Mouse (Mus musculus) midbrain, postnatal 0 days (tissue): ENCODE data around the gene Hist2h4. TPM values are rescaled to one million over a fixed set of nuclear protein-coding genes. Genes with fewer than 3 reads are reported as not detected.

ENCODE experiments used
- ATAC-seq: fragments of 200-750 bp; cut with Nextera tagmentation; 2 replicates; pipeline ENCODE4 v1.8.0; 2017; ENCODE audit warnings: moderate number of reproducible peaks, mild to moderate bottlenecking, moderate TSS enrichment, moderate library complexity; ENCODE audit not compliant: low FRiP score
- DNase-seq: peaks from one replicate; pipeline ENCODE4 v3.0.0-alpha.2; 2015; ENCODE audit warnings: low spot score
- H3K27ac ChIP-seq: fragments of 300-500 bp; sonication (generic); 2 replicates; pipeline ENCODE4 v1.5.1; 2014; ENCODE audit warnings: low read depth, mild to moderate bottlenecking, low read length, mixed read lengths
- H3K27me3 ChIP-seq: fragments of 300-500 bp; sonication (generic); 2 replicates; pipeline ENCODE4 v1.6.1; 2014; ENCODE audit warnings: low read length, control low read depth, mixed read lengths; ENCODE audit not compliant: insufficient read depth
- H3K36me3 ChIP-seq: fragments of 300-500 bp; sonication (generic); 2 replicates; pipeline ENCODE4 v1.6.1; 2014; ENCODE audit warnings: low read length, control low read depth, mixed read lengths; ENCODE audit not compliant: insufficient read depth
- H3K4me1 ChIP-seq: fragments of 300-500 bp; sonication (generic); 2 replicates; pipeline ENCODE4 v1.6.1; 2014; ENCODE audit warnings: mild to moderate bottlenecking, control low read depth, antibody characterized with exemption, low read length, mixed read lengths; ENCODE audit not compliant: insufficient read depth
- H3K4me2 ChIP-seq: fragments of 300-500 bp; sonication (generic); 2 replicates; pipeline ENCODE4 v1.6.1; 2014; ENCODE audit warnings: low read depth, mild to moderate bottlenecking, low read length, mixed read lengths; ENCODE audit not compliant: poor library complexity, severe bottlenecking
- H3K4me3 ChIP-seq: fragments of 300-500 bp; sonication (generic); 2 replicates; pipeline ENCODE4 v1.5.1; 2014; ENCODE audit warnings: low read depth, mild to moderate bottlenecking, low read length, moderate library complexity
- H3K9ac ChIP-seq: fragments of 300-500 bp; sonication (generic); replicated peaks from 2 replicates; pipeline ENCODE4 v1.6.1; 2014; ENCODE audit warnings: mild to moderate bottlenecking, low read length, moderate library complexity, mixed read lengths; ENCODE audit not compliant: poor library complexity, severe bottlenecking
- H3K9me3 ChIP-seq: fragments of 300-500 bp; sonication (generic); 2 replicates; pipeline ENCODE4 v1.6.1; 2016; ENCODE audit warnings: low read length, control low read depth
- CTCF ChIP-seq: IDR thresholded peaks from 2 replicates; pipeline ENCODE4 v1.5.1; 2016; ENCODE audit warnings: antibody characterized with exemption, mild to moderate bottlenecking
- WGBS: fragments of 180-500 bp; shearing (Covaris S2); extraction: QIAGEN DNeasy Blood & Tissue Kit; methylation state at CpG from one replicate; pipeline ENCODE4 v1.1.7; 2014; 5-methylcytosine and 5-hydroxymethylcytosine counted together
- polyA plus RNA-seq: library from polyadenylated mRNA; unstranded; fragments of >200 nt; fragmentation: Nextera tagmentation; extraction: Ambion mirVana; gene quantifications from 2 replicates; pipeline ENCODE4 v1.2.1, GENCODE M21; 2015
- total RNA-seq: library from RNA; depleted of rRNA; stranded (reverse); fragments of >200 nt; gene quantifications from 2 replicates; pipeline ENCODE4 v1.2.3, GENCODE M21; 2014

Hist2h4 gene
- total and polyA plus RNA-seq, 2 experiments from 2014 or later, result 5.3 to 109 TPM

- no peak for ATAC-seq
- Histone ChIP-seq H3K4me1 (no peaks in the 10 kb centered on the region), H3K27ac (no peak overlapping the region), H3K9me3 (no peaks in the 10 kb centered on the region), H3K36me3 (no peaks in the 10 kb centered on the region), H3K27me3 (no peaks in the 10 kb centered on the region), H3K9ac (no peak overlapping the region), H3K4me3 (peak overlapping the region; percentile 23; the same call in 1 of the 2 replicates), H3K4me2 (peak overlapping the region; percentile 42; the same call in 1 of the 2 replicates)
- 25% methylated on average over 7 of the region's 7 CpGs for WGBS
- TF ChIP-seq CTCF, result no peak
- DNase-seq, result no peak
These were observed 25.7 kb downstream of the Hist2h4 start for GRCm38 (mm10) chr3:96237335-96237903.

- 88% methylated on average over 4 of the region's 4 CpGs for WGBS
- no peaks in the 10 kb centered on the region for H3K4me1 ChIP-seq
- DNase-seq (no peak), ATAC-seq (no peak)
- TF ChIP-seq CTCF, result no peak
- no peaks in the 10 kb centered on the region for H3K36me3 ChIP-seq
- H3K4me3 ChIP-seq, result no peak overlapping the region
- H3K9ac ChIP-seq, result no peak overlapping the region
- no peak overlapping the region for H3K27ac ChIP-seq
- H3K27me3 ChIP-seq, result no peaks in the 10 kb centered on the region
- no peak overlapping the region for H3K4me2 ChIP-seq
- H3K9me3 ChIP-seq, result no peaks in the 10 kb centered on the region
These were observed 26.2 kb downstream of the Hist2h4 start for GRCm38 (mm10) chr3:96236834-96237334.

GRCm38 (mm10) chr3:96235836-96236235 lies 27.3 kb downstream of the Hist2h4 start:
- Histone ChIP-seq H3K4me3 (no peak overlapping the region), H3K9me3 (no peaks in the 10 kb centered on the region), H3K9ac (no peak overlapping the region), H3K36me3 (no peaks in the 10 kb centered on the region), H3K27me3 (no peaks in the 10 kb centered on the region), H3K4me2 (no peak overlapping the region), H3K4me1 (no peaks in the 10 kb centered on the region), H3K27ac (no peak overlapping the region)
- TF ChIP-seq CTCF, result no peak
- ATAC-seq (no peak), DNase-seq (no peak)
- WGBS, result 62% methylated on average over 3 of the region's 3 CpGs

- Histone ChIP-seq H3K27ac (no peak overlapping the region), H3K4me3 (no peak overlapping the region), H3K9me3 (no peaks in the 10 kb centered on the region), H3K9ac (no peak overlapping the region), H3K36me3 (no peaks in the 10 kb centered on the region), H3K27me3 (no peaks in the 10 kb centered on the region), H3K4me1 (no peaks in the 10 kb centered on the region), H3K4me2 (no peak overlapping the region)
- DNase-seq (no peak), ATAC-seq (no peak)
- WGBS, result 94% methylated on average over 2 of the region's 2 CpGs
- TF ChIP-seq CTCF, result no peak
These were observed 28.2 kb downstream of the Hist2h4 start for GRCm38 (mm10) chr3:96234914-96235313.

- WGBS, result 58% methylated on average over 2 of the region's 2 CpGs
- no peak for ATAC-seq
- no peaks in the 10 kb centered on the region for H3K9me3 ChIP-seq
- H3K36me3 ChIP-seq, result no peaks in the 10 kb centered on the region
- no peaks in the 10 kb centered on the region for H3K27me3 ChIP-seq
- no peak overlapping the region for H3K9ac ChIP-seq
- DNase-seq, result no peak
- no peak for TF ChIP-seq CTCF
- no peak overlapping the region for H3K4me2 ChIP-seq
- no peaks in the 10 kb centered on the region for H3K4me1 ChIP-seq
- no peak overlapping the region for H3K27ac ChIP-seq
- no peak overlapping the region for H3K4me3 ChIP-seq
These were observed 31.4 kb downstream of the Hist2h4 start for GRCm38 (mm10) chr3:96231758-96232120.

GRCm38 (mm10) chr3:96230910-96231757 lies 32.0 kb downstream of the Hist2h4 start:
- Histone ChIP-seq H3K9ac (no peak overlapping the region), H3K27me3 (no peaks in the 10 kb centered on the region), H3K4me1 (no peaks in the 10 kb centered on the region), H3K36me3 (no peaks in the 10 kb centered on the region), H3K4me3 (no peak overlapping the region), H3K4me2 (no peak overlapping the region), H3K27ac (no peak overlapping the region), H3K9me3 (no peaks in the 10 kb centered on the region)
- 74% methylated on average over 4 of the region's 4 CpGs for WGBS
- DNase-seq, result no peak
- no peak for TF ChIP-seq CTCF
- ATAC-seq, result no peak
